ENCODE assay signal across 10 mouse cellular contexts in the genomic region with DNA sequence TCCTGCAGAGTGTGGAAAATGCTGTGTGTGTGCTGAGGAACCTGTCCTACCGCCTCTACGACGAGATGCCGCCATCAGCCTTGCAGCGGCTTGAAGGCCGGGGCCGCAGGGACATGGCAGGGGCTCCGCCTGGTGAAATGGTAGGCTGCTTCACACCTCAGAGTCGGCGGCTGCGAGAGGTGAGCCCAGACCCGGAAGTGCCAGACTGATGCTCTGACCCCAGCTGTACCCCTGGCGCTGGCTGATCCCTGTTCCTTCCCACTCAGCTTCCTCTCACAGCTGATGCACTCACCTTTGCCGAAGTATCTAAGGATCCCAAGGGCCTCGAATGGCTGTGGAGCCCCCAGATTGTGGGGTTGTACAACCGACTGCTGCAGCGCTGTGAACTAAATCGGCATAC. TPM values are rescaled to one million over a fixed set of nuclear protein-coding genes. Genes with fewer than 3 reads are reported as not detected.
A peak's percentile ranks its signal among the peaks of the same experiment; 100 is the strongest.
DNase-seq lines count a peak whose midpoint lies in the region; ATAC-seq and TF ChIP-seq lines count a peak whose summit lies in the region.
"Had no signal": no experiment of that assay in that cellular context is flagged by ENCODE, and none has a peak within 500 bp of the region (broad histone marks: within the 10 kb centered on the region; RNA-seq: fewer than 3 reads in every experiment).

No protein-coding gene starts in this region.

- TF ChIP-seq CTCF in bone marrow macrophage, adult 2 months (IDR thresholded peaks at IDR 0.05; ENCODE audit: low read depth, low read length) = no peak
- no peak for TF ChIP-seq CTCF in liver, postnatal 0 days (IDR thresholded peaks at IDR 0.05; ENCODE audit: low read depth)

- H3K27me3 ChIP-seq in heart, embryonic 15.5 days = peaks cover 51% of the 10 kb centered on the region
- H3K27me3 ChIP-seq in liver, postnatal 0 days (ENCODE audit: insufficient read depth, low read length) = peaks cover 14% of the 10 kb centered on the region

- no peaks in the 10 kb centered on the region for H3K9me3 ChIP-seq in heart, embryonic 15.5 days (replicated peaks)
- H3K9me3 ChIP-seq in liver, postnatal 0 days (ENCODE audit: low read length) = no peaks in the 10 kb centered on the region

- 4% methylated on average over 18 of the region's 18 CpGs for WGBS in heart, embryonic 15.5 days
- 19% methylated on average over 18 of the region's 18 CpGs for WGBS in liver, postnatal 0 days (ENCODE audit: insufficient replicate concordance)

- H3K27ac ChIP-seq in heart, embryonic 15.5 days = no peak overlapping the region
- H3K27ac ChIP-seq in bone marrow macrophage, adult 2 months (ENCODE audit: insufficient read depth, low read depth, low read length) = no peak overlapping the region
- no peak overlapping the region for H3K27ac ChIP-seq in liver, postnatal 0 days (ENCODE audit: low read depth)

- DNase-seq in heart, postnatal 14 days = no peak
- DNase-seq in B cell, adult 2 months = peak; percentile 23 to 42
- no peak for DNase-seq in liver, postnatal 0 days
- no peak for DNase-seq in frontal cortex, postnatal 10 days (ENCODE audit: low spot score in 2 of 2)
- DNase-seq in adrenal gland, postnatal 36 days = no peak
- no peak for DNase-seq in adipocyte (ENCODE audit: low spot score)
- DNase-seq: cerebellum, adult 18-20 months; left cerebral cortex, postnatal 4 days had no signal

- peak overlapping the region; percentile 34 for H3K4me2 ChIP-seq in heart, embryonic 15.5 days
- H3K4me2 ChIP-seq in liver, postnatal 0 days (ENCODE audit: low read depth, low read length) = peak overlapping the region; percentile 39

- no peak for TF ChIP-seq POLR2A in bone marrow macrophage, adult 2 months (IDR thresholded peaks at IDR 0.05; ENCODE audit: borderline replicate concordance, low read depth, low read length)

- H3K4me1 ChIP-seq in heart, embryonic 15.5 days (replicated peaks) = peaks cover 16% of the 10 kb centered on the region; the same call in 1 of the 2 replicates
- H3K4me1 ChIP-seq in bone marrow macrophage, adult 2 months (ENCODE audit: control insufficient read depth, insufficient read depth, low read length) = peaks cover 3% of the 10 kb centered on the region; the same call in 1 of the 2 replicates
- H3K4me1 ChIP-seq in liver, postnatal 0 days (ENCODE audit: insufficient read depth) = peaks cover 15% of the 10 kb centered on the region

- TF ChIP-seq EP300 in liver, postnatal 0 days (IDR thresholded peaks at IDR 0.05; ENCODE audit: low read depth) = no peak

- intact Hi-C loops in heart, postnatal 14 days (cut with DNase I) = no loop called here

- no peaks in the 10 kb centered on the region for H3K36me3 ChIP-seq in heart, embryonic 15.5 days
- H3K36me3 ChIP-seq in liver, postnatal 0 days (replicated peaks; ENCODE audit: insufficient read depth, low read length) = peaks cover 6% of the 10 kb centered on the region; the same call in 1 of the 2 replicates

- peak overlapping the region; percentile 6; the same call in 1 of the 2 replicates for H3K4me3 ChIP-seq in heart, embryonic 15.5 days
- H3K4me3 ChIP-seq in bone marrow macrophage, adult 2 months (ENCODE audit: insufficient read depth, low read length) = peak overlapping the region; percentile 25
- H3K4me3 ChIP-seq in liver, postnatal 0 days (ENCODE audit: low read depth, low read length) = no peak overlapping the region

- no peak overlapping the region for H3K9ac ChIP-seq in heart, embryonic 15.5 days
- no peak overlapping the region for H3K9ac ChIP-seq in liver, postnatal 0 days (replicated peaks)

- no peak for ATAC-seq in heart, embryonic 15.5 days (replicated peaks; ENCODE audit: insufficient number of reproducible peaks, insufficient read depth, low FRiP score, low read depth)
- no peak for ATAC-seq in liver, postnatal 0 days

RNA-seq across cellular contexts. Expression of gene Pkp3, which starts 10.5 kb away (rescaled TPM):
- 0.97 and 5.9 TPM in 2 replicates for polyA plus RNA-seq in heart, embryonic 15.5 days (2015; fragmentation: Nextera tagmentation; extraction: Ambion mirVana)
- under 1 TPM; 0.43 to 0.95 TPM for total RNA-seq in heart, postnatal 14 days (2021)
- polyA plus RNA-seq in bone marrow macrophage, adult 2 months (2012; ENCODE audit: insufficient read depth, insufficient read length, missing spikeins) = not detected in 2 replicates
- polyA plus RNA-seq in liver, postnatal 0 days (2015; fragmentation: Nextera tagmentation; extraction: Ambion mirVana) = 1.4 and 1.5 TPM in 2 replicates
- 1 to 10 TPM; 1.4 to 1.5 TPM for total RNA-seq in adrenal gland, postnatal 36 days (2021)
- total RNA-seq: left cerebral cortex, postnatal 4 days had no signal

RNA-seq across cellular contexts. Expression of gene Sigirr, which starts 11.9 kb away (rescaled TPM):
- 3.6 and 5.6 TPM in 2 replicates for polyA plus RNA-seq in heart, embryonic 15.5 days (2015; fragmentation: Nextera tagmentation; extraction: Ambion mirVana)
- total RNA-seq in heart, postnatal 14 days (2021) = 1 to 10 TPM; 8.0 to 8.1 TPM
- polyA plus RNA-seq in bone marrow macrophage, adult 2 months (2012; ENCODE audit: insufficient read depth, insufficient read length, missing spikeins) = 1.6 and 3.9 TPM in 2 replicates
- polyA plus RNA-seq in liver, postnatal 0 days (2015; fragmentation: Nextera tagmentation; extraction: Ambion mirVana) = 18.0 and 20.1 TPM in 2 replicates
- total RNA-seq in adrenal gland, postnatal 36 days (2021) = 1 to 10 TPM; 2.4 to 4.3 TPM

RNA-seq across cellular contexts. Expression of gene B4galnt4, which starts 27.6 kb away (rescaled TPM):
- 1.0 and 2.0 TPM in 2 replicates for polyA plus RNA-seq in heart, embryonic 15.5 days (2015; fragmentation: Nextera tagmentation; extraction: Ambion mirVana)
- under 1 TPM; 0.07 to 0.14 TPM for total RNA-seq in heart, postnatal 14 days (2021)
- not detected in 2 replicates for polyA plus RNA-seq in bone marrow macrophage, adult 2 months (2012; ENCODE audit: insufficient read depth, insufficient read length, missing spikeins)
- polyA plus RNA-seq in liver, postnatal 0 days (2015; fragmentation: Nextera tagmentation; extraction: Ambion mirVana) = 0.15 and 0.34 TPM in 2 replicates
- total RNA-seq in adrenal gland, postnatal 36 days (2021) = under 1 TPM; 0.83 to 0.95 TPM

RNA-seq across cellular contexts. Expression of gene Ano9, which starts 29.1 kb away (rescaled TPM):
- 0.16 and 0.82 TPM in 2 replicates for polyA plus RNA-seq in heart, embryonic 15.5 days (2015; fragmentation: Nextera tagmentation; extraction: Ambion mirVana)
- under 1 TPM; 0.10 to 0.29 TPM for total RNA-seq in heart, postnatal 14 days (2021)
- polyA plus RNA-seq in bone marrow macrophage, adult 2 months (2012; ENCODE audit: insufficient read depth, insufficient read length, missing spikeins) = not detected in 2 replicates
- 1.4 and 1.8 TPM in 2 replicates for polyA plus RNA-seq in liver, postnatal 0 days (2015; fragmentation: Nextera tagmentation; extraction: Ambion mirVana)
- under 1 TPM; 0.30 TPM for total RNA-seq in adrenal gland, postnatal 36 days (2021)
- total RNA-seq: left cerebral cortex, postnatal 4 days had no signal

RNA-seq across cellular contexts. Expression of gene Ptdss2, which starts 33.7 kb away (rescaled TPM):
- polyA plus RNA-seq in heart, embryonic 15.5 days (2015; fragmentation: Nextera tagmentation; extraction: Ambion mirVana) = 51.9 and 56.5 TPM in 2 replicates
- 10 to 100 TPM; 35.9 to 38.7 TPM for total RNA-seq in heart, postnatal 14 days (2021)
- polyA plus RNA-seq in bone marrow macrophage, adult 2 months (2012; ENCODE audit: insufficient read depth, insufficient read length, missing spikeins) = 20.7 and 21.5 TPM in 2 replicates
- polyA plus RNA-seq in liver, postnatal 0 days (2015; fragmentation: Nextera tagmentation; extraction: Ambion mirVana) = 57.9 and 71.0 TPM in 2 replicates
- 10 to 100 TPM; 41.8 to 42.9 TPM for total RNA-seq in adrenal gland, postnatal 36 days (2021)

Comparison
In these comparisons a context has a peak if more than half of its experiments do, and no peak if none do; other contexts are left out.
1. DNase-seq: peak in B cell, adult 2 months (2 of 2); none in heart, postnatal 14 days (0 of 2), liver, postnatal 0 days (single experiment), frontal cortex, postnatal 10 days (0 of 2), adrenal gland, postnatal 36 days (0 of 2) and adipocyte (single experiment).